ENCODE assay signal across 9 mouse cellular contexts in genomic region chr11:117268304-117268956, GRCm38 (mm10).
DNase-seq lines count a peak whose midpoint lies in the region; ATAC-seq and TF ChIP-seq lines count a peak whose summit lies in the region.
"Had no signal": no experiment of that assay in that cellular context is flagged by ENCODE, and none has a peak within 500 bp of the region (broad histone marks: within the 10 kb centered on the region; RNA-seq: fewer than 3 reads in every experiment).

No protein-coding gene starts in this region.

- TF ChIP-seq POLR2A in kidney, adult 2 months (IDR thresholded peaks at IDR 0.05; ENCODE audit: low read depth, low read length) = no peak

- TF ChIP-seq CTCF in kidney, adult 2 months (conservative IDR thresholded peaks at IDR 0.05; ENCODE audit: insufficient read depth, insufficient read length, low read depth, low read length) = no peak

- H3K27me3 ChIP-seq in kidney, embryonic 14.5 days (ENCODE audit: control insufficient read depth, insufficient read depth, low read length) = no peaks in the 10 kb centered on the region
- H3K27me3 ChIP-seq in kidney, adult 2 months (replicated peaks; ENCODE audit: control insufficient read depth, insufficient read depth, low read length) = no peaks in the 10 kb centered on the region
- H3K27me3 ChIP-seq in heart, embryonic 15.5 days = peaks cover 50% of the 10 kb centered on the region
- H3K27me3 ChIP-seq in midbrain, embryonic 11.5 days (ENCODE audit: control insufficient read depth, insufficient read depth, low read length) = peaks cover 2% of the 10 kb centered on the region; the same call in 1 of the 2 replicates

- peak overlapping the region; percentile 82 for H3K4me3 ChIP-seq in kidney, embryonic 14.5 days (ENCODE audit: low read length)
- H3K4me3 ChIP-seq in kidney, adult 2 months (ENCODE audit: insufficient read depth, low read depth, low read length) = no peak overlapping the region
- H3K4me3 ChIP-seq in heart, embryonic 15.5 days = peak overlapping the region; percentile 67
- H3K4me3 ChIP-seq in midbrain, embryonic 11.5 days (ENCODE audit: low read depth, low read length) = peak overlapping the region; percentile 71

- no peak for DNase-seq in kidney, adult 2 months
- DNase-seq in NIH3T3 (ENCODE audit: low read depth) = peak; percentile 85
- peak; percentile 91 for DNase-seq in midbrain, embryonic 11.5 days (ENCODE audit: low spot score, missing footprints)
- no peak for DNase-seq in urinary bladder, adult 2 months (ENCODE audit: low spot score)
- DNase-seq in yolk sac, embryonic 10.5 days (ENCODE audit: low spot score) = no peak
- DNase-seq in ovary, postnatal 10 days (ENCODE audit: low spot score) = no peak

- H3K9me3 ChIP-seq in kidney, embryonic 14.5 days (ENCODE audit: control insufficient read depth, low read length) = no peaks in the 10 kb centered on the region
- H3K9me3 ChIP-seq in heart, embryonic 15.5 days (replicated peaks) = no peaks in the 10 kb centered on the region
- H3K9me3 ChIP-seq in midbrain, embryonic 11.5 days (ENCODE audit: control insufficient read depth, low read length) = no peaks in the 10 kb centered on the region

- peak overlapping the region; percentile 82; the same call in 1 of the 2 replicates for H3K9ac ChIP-seq in kidney, embryonic 14.5 days (ENCODE audit: low read depth, low read length)
- peak overlapping the region; percentile 27; the same call in 1 of the 2 replicates for H3K9ac ChIP-seq in heart, embryonic 15.5 days
- peak overlapping the region; percentile 45 for H3K9ac ChIP-seq in midbrain, embryonic 11.5 days (ENCODE audit: low read length)

- no peak for ATAC-seq in kidney, embryonic 14.5 days (ENCODE audit: low FRiP score, low TSS enrichment)
- ATAC-seq in heart, embryonic 15.5 days (replicated peaks; ENCODE audit: insufficient number of reproducible peaks, insufficient read depth, low FRiP score, low read depth) = no peak
- ATAC-seq in midbrain, embryonic 11.5 days (ENCODE audit: low FRiP score) = no peak

- WGBS in kidney, embryonic 14.5 days = 48% methylated on average over 10 of the region's 10 CpGs
- WGBS in kidney, adult 2 months = 62% methylated on average over 10 of the region's 10 CpGs
- WGBS in heart, embryonic 15.5 days = 36% methylated on average over 10 of the region's 10 CpGs
- WGBS in midbrain, embryonic 11.5 days = 49% methylated on average over 10 of the region's 10 CpGs

- H3K4me2 ChIP-seq in kidney, embryonic 14.5 days (replicated peaks; ENCODE audit: low read depth, low read length) = peak overlapping the region; percentile 84
- H3K4me2 ChIP-seq in heart, embryonic 15.5 days = peak overlapping the region; percentile 82
- H3K4me2 ChIP-seq in midbrain, embryonic 11.5 days = peak overlapping the region; percentile 79

- H3K36me3 ChIP-seq in kidney, embryonic 14.5 days (ENCODE audit: control insufficient read depth, insufficient read depth, low read length) = peaks cover 4% of the 10 kb centered on the region; the same call in 1 of the 2 replicates
- no peaks in the 10 kb centered on the region for H3K36me3 ChIP-seq in kidney, adult 2 months (ENCODE audit: control insufficient read depth, insufficient read depth, low read length)
- H3K36me3 ChIP-seq in heart, embryonic 15.5 days = no peaks in the 10 kb centered on the region
- no peaks in the 10 kb centered on the region for H3K36me3 ChIP-seq in midbrain, embryonic 11.5 days (ENCODE audit: control insufficient read depth, insufficient read depth, low read length)

- H3K27ac ChIP-seq in kidney, embryonic 14.5 days (ENCODE audit: low read depth, low read length) = peak overlapping the region; percentile 95; the same call in 1 of the 2 replicates
- no peak overlapping the region for H3K27ac ChIP-seq in kidney, adult 2 months (ENCODE audit: insufficient read depth, low read depth, low read length)
- H3K27ac ChIP-seq in heart, embryonic 15.5 days = peak overlapping the region; percentile 87
- H3K27ac ChIP-seq in midbrain, embryonic 11.5 days (ENCODE audit: low read depth, low read length) = no peak overlapping the region
- H3K27ac ChIP-seq: macrophage had no signal

- H3K4me1 ChIP-seq in kidney, embryonic 14.5 days (ENCODE audit: control insufficient read depth, insufficient read depth, low read length) = peaks cover 49% of the 10 kb centered on the region
- peaks cover 10% of the 10 kb centered on the region for H3K4me1 ChIP-seq in kidney, adult 2 months (ENCODE audit: control insufficient read depth, insufficient read depth, low read length)
- H3K4me1 ChIP-seq in heart, embryonic 15.5 days (replicated peaks) = peaks cover 74% of the 10 kb centered on the region
- H3K4me1 ChIP-seq in midbrain, embryonic 11.5 days (ENCODE audit: control insufficient read depth, insufficient read depth, low read length) = peaks cover 42% of the 10 kb centered on the region

Comparison
In these comparisons a context has a peak if more than half of its experiments do, and no peak if none do; other contexts are left out.
1. H3K27ac ChIP-seq: peak in kidney, embryonic 14.5 days (single experiment) and heart, embryonic 15.5 days (single experiment); none in kidney, adult 2 months (single experiment) and midbrain, embryonic 11.5 days (single experiment).
2. H3K9ac ChIP-seq: peak in every context shown above with its lines; median percentile 82 in kidney, embryonic 14.5 days; 45 in midbrain, embryonic 11.5 days; 27 in heart, embryonic 15.5 days.
3. DNase-seq: peak in NIH3T3 (single experiment) and midbrain, embryonic 11.5 days (single experiment); none in kidney, adult 2 months (single experiment), urinary bladder, adult 2 months (single experiment), yolk sac, embryonic 10.5 days (single experiment) and ovary, postnatal 10 days (single experiment).
4. Peak in every context shown above with its lines, with median percentiles within 50 percentile points of each other: H3K4me2 ChIP-seq.